Mouse (Mus musculus): ENCODE data around the gene Tbc1d14.

Gene Tbc1d14

DNA sequence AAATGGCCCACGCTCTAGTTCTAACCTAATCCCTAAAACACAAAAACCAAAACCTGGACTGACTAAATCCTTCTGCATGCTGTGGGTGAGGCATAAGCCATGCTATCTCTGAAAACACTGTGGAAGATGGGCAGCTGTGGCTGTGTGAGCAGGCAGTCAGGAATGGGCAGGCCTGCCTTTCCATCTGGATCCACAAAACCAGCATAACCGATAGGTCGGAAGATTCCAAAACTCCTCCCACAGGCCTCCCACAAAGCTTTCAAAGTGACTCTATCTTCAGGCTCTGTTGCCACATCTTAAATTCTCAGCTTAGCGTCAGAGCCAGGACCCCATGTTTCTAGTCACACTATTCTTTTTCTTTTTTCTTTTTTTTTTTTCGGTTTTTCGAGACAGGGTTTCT, 99.2 kb downstream of the Tbc1d14 start:
- no peak for DNase-seq

DNA sequence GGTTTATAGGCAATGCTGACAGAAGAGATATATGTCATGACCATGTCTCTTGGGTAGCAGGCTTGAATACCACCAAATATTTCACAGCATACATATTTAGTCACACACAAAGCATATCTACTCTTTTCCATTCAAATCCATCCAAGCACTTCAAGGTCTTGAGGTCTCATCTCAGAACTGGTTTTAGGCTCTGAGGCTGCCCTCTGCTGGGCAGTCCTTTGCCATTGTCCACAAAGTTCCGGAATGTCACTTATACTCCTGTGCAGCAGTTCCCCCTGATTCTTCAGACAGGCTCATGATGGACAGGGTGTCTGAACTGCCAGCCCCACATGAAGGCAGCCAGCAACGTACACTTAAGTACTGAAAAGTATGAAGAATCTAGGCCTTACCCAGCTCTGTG, 103.9 kb downstream of the Tbc1d14 start:
- DNase-seq: no peak

DNA sequence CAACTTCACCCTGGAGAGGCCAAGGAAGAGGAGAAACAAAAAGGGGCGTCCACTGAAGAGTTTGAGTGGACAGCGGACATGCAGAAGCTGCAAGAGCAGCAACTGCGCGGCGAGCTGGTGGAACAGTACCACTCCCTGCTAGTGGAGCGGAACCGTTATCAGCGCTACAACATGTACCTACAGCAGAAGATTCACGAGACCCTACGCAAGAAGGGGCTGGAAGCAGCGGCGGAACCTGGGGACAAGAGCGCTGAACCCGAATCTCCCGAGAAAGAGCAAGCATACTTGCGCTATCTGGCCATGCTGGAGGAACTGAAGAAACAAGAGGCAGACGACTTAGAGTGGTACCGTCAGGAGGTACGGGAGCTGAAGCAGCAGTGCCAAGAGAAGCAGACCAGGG, 107.8 kb downstream of the Tbc1d14 start:
- DNase-seq: no peak

DNA sequence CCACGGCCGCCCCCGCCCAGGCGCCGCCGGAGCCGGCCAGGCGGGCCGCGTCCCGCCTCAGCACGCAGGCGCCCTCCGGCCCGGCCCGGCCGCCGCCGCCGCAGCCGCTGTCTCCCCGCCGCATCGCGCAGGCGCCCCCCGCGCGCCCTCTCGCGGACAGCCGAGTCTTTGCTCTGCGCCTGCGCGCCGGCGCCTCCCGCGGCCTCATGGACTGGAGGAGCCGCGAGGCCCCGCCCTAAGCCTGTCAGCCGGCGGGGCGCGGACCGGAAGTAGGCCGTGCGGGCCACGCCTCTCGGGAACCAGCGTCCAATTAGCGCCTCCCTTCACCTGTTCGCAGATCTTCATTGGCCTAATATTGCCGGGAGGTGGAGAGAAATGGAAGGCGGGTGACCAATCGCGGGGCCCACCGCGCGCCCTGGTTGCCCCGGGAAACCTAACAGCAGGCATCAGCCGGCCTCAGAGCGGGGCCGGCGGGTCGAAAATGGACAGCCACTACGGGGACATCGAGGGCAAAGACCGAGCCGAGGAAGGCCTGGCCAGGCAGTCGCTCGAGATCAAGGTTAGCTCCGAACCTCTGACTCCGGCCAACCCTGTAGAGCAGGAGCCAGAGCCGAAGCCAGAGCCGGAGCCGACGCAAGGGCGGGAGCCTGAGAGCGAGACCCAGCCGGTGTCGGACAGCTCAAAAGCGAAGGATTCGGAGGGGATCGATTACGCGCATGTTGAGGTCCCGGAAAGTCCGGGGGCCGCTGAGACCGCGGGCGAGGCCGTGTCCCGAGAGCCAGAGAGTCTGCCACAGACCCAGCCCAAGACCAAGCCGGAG, 108.7 kb downstream of the Tbc1d14 start, which contains the start of the genes Tada2b and Ccdc96:
TSS of gene Tada2b (minus strand) at position 115 of the 820 bp plus-strand sequence.
TSS of gene Ccdc96 (plus strand) at position 418 of the 820 bp plus-strand sequence.
- DNase-seq: peak; percentile 99

DNA sequence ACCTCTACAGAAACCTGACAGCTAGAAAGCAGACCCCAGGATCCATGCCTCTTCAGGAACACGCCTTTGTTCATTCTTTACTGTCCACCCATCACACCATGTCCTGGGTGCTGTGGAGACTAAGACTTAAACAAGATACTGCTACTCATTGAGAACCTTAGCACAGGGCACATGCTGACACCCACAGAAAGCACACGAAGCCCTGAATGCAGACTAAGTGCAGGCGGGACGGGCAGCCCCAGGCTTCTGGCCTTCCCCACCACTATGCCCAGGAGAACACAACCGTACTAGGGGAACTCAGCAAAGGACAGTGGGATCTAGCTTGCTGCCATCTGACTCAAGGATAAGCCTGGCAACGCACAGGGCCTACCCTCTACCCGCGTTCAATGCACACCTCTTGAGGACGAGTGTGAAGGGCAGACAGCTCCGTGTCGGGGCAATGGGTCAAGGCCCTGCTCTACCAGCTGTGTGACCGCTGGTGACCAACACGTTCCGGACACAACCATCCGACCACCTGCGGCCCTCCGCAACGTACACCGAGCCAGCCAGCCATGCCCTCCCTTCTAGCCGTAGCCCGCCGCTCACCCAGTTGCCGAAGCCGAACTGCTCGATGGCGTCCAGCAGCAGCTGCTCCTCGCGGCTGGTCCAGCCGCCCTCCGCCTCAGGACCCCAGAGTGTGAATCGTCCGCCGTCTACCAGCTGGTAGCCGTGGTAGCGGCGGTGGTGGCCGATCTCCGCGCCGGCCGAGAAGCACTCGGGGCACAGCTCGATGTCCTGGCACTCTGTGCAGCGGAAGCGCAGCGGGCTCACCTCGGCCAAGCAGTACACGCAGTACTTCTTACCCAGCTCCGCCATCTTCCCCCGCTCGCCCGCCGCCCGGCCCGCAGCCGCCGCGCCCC, 109.6 kb downstream of the Tbc1d14 start:
- DNase-seq: peak; percentile 58

DNA sequence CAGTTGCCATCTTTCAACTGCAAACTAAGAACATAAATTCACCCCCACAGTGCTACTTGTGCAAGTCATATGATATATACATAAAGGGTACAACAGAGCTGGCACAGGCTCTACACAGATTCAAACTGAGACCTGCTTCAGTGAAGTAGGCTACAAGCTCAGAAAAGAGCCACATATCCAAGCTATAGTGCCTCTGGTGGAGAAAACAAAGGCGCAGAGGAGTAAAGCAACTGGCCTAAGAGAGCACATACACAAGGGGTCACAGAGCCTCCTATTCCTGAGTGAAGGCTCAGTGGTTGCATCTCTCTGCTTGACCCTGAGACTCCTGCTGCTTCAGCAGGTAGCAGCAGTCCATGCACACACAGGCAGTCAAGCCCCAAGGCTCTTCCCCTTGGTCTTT, 112.0 kb downstream of the Tbc1d14 start:
- DNase-seq: no peak

DNA sequence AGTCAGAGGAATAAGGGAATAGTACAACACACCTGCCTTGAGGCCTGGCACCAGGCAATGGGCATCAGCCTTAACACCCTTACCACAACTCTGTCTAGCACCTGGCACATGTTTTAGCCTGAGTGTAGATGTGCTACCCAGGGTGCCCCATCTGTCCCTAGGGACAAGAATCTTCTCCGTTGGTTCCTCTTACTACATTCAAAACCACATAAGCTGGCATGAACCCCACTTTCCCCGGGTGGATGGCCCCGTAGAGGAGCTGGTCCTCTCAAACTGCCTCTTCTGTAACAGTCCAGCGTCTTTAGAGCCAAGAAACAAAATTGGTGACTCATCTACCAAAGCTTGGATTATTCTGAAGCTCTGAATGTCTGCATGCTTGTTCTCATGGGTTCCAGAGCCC, 112.7 kb downstream of the Tbc1d14 start:
- DNase-seq: no peak

DNA sequence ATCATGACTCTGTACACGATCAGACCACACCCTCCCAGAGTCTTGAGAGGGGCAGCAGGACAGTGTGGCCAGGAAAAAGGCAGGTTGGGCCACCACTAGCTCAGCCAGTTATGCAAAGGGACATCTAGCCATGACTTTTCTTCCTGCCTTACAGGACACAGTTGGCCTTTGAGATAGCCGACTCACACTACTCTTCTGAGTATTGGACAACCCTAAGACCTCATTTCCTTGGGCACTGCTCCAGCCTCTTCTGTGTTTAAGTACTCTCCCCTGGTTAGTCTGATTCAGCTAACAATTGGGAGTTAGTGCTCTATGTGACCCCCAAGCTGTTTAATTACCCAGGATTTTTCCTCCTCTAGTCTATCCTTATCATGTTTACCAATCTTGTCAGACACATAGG, 113.3 kb downstream of the Tbc1d14 start:
- DNase-seq: no peak

DNA sequence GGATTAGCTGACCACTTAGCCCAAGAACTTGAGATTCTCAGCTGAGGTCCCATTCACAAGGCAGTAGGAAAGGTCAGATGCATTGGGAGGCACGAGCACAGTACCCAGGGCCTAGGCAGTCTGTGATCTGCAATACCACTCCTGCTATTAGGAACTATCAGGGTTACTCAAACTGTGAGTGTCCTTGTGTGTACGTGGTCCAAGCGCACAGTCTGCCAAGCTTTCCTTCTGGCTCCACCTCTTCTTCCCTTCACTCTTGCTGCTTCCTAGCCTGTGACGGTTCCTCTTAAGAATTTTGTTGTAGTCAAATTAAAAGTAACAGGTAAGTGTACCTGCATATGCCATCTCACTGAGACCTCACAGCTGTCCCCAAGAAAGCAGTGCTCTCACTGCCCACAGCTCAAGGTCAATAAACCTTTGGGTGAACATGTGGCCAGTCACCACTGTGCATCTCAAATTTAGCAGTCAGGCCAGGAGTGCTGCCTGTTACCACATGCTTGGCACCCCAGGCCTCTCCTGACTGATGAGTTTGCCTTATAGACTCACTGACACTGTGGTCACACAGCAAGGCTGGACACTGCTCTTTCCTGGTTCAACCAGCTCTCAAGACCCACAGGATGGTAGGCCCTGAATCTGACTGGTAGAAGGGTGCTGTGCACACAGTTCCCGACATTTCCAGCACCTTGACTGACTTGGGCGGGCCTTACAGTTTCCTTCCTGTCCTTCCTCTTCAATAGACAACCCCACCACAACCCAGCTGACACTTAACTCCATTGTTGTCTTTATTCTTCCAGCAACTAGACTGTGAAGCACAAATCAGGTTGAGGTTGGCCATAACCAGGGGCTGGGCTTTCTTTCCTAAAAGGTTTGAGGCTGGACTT, 114.3 kb downstream of the Tbc1d14 start:
- no peak for DNase-seq

DNA sequence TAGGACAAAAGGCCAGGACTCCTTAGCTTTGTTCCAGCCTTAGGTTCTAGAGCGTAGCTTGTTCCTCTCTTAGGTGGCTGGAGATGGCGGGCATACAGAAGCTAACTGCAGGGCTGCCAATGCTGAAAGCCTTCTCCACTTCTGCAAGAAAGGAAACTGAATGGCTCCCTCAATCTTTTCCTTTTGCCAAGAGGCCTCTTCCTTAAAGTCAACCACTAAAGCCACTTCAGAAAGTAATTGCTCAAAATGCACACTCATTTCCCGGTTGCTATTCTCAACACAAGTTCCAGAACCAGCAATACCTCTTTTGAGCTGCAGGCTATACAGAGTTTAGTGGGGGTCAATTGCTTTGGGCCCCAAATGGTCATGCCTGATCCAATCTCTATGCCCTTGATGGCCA, 115.6 kb downstream of the Tbc1d14 start:
- no peak for DNase-seq

DNA sequence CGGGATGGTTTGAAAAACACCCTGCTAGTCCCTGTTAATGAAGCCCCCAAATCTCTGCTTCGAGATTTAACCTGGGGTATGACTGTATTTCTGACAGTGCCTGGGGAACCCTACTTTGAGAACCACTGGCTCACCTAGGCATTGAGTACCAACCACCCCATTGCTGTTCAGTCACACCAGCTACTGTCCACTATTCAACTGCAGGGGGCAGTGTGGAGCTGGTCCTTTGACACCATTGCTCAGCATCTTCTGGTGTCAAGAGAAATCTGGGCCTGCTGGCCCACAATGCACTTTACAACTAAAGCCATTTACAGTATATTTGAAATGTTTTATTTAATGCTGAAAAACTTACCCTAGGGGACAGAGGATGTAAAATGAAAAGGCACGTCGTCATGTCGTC, 118.8 kb downstream of the Tbc1d14 start:
- peak; percentile 74 for DNase-seq

DNA sequence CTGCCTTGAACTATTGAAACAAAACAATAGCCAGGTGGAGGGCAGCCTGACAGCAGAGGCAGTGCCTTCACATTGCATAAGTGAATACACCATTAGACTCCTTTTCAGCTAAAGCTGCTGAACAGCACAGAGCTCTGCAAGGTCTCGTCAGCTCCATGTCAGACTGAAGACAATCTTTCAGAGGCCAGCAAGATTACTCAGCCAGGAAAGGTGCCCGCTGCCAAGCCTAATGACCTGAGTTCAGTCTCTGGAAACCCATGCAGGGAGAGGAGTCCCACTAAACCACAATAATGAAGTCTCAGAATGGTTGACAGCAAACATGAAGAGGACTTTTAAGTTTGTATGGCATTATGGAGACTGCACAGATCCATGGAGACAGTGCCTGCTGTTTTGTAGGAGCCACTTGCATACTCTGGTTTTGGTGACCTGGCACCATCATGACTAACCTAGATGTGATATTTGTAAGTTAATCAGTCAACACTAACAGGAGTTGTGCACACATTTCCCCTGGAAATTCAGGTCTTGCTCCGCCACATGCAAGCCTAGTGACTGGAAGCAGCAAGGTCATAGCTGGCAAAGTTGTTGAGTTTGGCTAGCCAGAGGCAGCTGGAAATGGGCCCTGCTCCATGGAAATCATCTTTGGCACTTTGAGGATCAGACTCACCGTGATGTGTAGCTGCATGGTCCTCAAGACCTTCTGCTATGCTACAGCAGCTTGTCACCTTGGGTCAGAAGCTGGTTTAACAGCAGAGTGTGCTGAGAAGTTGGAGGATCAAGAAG, 120.0 kb downstream of the Tbc1d14 start:
- DNase-seq: no peak

DNA sequence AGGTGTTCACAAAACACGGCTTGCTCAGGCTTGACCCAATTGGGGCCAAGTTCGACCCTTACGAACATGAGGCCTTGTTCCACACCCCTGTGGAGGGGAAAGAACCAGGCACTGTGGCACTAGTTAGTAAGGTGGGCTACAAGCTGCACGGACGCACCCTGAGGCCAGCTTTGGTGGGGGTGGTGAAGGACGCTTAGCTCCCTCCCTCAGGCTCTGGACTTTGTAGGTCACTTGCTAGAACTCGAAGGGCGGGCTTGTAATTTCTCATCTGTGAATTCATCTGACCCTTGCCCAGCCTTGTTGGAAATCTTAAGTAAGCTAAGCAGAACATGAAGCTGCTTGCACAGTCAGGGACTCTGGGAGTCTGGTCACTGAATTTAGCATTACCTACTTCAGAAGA, 121.9 kb downstream of the Tbc1d14 start:
- no peak for DNase-seq

DNA sequence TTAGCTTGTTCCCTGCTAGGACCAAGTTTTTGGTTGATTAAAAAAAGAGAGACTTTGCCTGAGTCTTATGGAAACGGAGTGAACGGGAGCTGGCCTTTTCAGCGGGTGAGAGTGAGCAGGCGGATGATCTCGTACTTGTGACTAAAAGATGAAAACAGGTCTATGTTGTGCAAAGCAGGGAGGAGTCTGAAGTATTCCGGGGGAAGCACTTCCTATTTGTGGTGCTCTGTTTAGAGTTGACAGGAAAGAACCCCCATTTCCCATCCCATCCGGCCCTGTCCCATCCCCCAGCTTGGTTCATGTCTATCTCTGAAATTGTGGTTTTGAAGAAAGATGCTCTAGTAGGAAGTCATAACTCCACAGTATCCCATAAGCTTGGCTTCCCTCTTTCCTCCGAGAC, 127.2 kb downstream of the Tbc1d14 start:
- no peak for DNase-seq

DNA sequence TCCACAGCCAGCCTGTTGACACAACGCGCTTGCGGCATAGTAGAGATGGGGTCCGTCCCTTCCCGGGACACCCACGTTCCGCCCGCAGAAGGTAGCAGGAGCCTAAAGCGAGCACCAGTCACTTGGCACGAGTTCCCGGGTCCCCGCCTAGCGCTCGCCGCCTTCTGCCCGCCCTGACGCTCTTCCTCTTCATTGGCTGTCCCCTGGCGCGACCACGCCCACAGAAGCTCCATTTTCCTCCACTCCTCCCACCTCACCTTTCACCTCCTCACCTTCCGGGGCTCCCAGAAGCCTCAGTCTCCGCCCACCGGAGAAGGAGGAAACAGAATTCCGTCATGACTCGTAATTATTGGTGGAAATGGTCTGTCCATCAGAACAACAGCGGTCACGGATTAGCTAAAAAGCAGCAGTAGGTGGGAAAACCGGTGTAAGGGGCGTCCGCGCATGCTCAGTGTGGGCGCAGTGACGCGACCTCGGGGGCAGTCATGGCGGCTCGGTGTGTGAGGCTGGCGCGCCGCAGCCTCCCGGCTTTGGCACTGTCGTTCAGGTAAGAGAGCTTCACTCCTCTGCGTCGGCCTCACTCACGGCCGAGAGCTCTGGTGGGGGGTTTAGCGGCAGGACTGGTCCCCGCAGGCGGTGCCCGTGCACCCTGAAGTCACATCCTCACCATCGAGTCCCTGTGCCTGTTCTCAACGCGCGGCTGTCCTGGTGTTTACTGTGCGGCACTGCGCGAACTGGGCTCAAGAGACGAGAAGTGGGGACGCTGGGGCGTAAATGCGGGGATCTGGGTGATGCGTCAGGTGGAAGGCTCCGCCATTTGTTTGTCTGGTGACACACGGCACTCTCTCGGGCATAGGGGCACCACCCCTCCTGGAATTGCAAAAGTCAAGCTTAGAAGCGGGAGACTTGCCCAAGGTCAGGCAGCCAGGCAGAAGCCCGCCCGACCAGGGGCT, 128.1 kb downstream of the Tbc1d14 start, which contains the start of gene Grpel1:
TSS of gene Grpel1 (plus strand) at position 290 of the 953 bp plus-strand sequence.
- DNase-seq: peak; percentile 100

DNA sequence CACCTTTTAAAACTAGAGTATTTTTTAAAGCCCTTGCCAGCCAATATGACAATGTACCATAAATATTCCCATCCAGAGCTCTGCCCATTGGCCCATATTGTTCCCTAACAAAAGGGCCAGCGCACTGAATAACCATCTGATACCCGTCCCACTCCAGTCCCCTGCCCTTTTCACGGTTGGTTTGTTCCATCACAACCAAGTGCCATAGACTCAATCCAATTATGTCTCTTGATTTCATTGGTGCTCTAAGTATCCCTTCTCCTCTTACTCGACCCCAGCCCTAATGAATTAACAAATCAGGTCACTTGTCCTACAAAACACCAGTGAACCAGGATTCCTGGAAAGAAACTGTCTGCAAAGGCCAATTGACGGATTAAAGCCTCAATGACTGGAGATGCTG, 129.7 kb downstream of the Tbc1d14 start:
- no peak for DNase-seq

DNA sequence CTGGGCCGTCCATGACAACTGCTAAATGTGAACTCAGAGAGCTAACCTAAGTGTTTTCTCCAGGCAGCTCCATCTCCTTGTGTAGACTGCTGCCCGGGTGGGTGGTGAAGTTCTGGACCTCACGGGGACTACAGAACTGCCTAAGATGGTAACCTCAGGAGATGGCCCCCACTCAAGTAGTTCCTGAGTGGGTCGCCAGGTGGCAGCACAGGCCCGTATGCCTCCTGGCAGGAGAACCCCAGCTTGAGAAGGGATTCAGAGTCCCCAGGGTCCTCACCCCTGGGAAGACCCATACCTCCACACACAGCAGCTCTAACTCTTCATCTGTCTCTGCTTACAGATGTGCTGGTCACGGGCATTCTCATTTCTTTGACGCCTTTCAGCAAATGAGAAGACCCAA, 130.3 kb downstream of the Tbc1d14 start:
- DNase-seq: peak; percentile 80

DNA sequence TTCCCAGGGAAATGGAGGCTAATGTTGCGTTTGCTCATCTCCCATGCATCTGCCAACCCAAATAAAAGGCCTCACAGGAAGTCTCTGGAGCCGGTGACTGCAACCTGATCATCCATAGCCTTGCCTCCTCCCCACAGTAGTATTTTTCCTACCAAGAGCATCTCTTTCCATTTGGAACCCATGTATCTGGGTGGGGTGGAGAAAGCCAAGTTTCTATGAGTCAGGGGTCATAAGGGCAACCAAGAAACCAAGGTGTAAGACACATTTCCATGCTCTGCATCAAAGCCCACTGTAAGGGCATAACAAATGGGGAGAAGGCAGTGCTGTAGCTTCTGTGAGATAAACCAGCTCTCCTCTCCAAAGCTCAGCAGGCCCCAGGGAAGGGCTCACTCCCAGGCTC, 131.8 kb downstream of the Tbc1d14 start:
- peak; percentile 2 for DNase-seq

DNA sequence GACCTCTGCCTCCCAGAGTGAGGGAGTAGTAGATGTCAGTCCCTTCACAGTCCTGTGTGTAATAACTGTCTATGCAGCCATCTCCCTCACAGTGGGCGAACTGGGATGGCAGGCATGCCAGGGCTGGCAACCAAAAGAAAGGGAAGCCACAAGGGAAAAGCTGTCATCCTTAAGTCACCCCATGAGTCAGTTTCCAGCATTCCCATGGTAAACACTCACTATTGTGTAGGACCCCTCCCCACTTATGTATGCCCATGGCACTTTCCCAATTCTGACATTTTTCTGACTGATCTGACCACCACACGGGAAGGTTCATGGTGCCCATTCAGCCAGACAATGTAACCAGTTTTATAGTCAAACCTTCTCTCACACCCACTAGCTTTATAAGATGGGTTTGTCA, 132.4 kb downstream of the Tbc1d14 start:
- DNase-seq: peak; percentile 7

DNA sequence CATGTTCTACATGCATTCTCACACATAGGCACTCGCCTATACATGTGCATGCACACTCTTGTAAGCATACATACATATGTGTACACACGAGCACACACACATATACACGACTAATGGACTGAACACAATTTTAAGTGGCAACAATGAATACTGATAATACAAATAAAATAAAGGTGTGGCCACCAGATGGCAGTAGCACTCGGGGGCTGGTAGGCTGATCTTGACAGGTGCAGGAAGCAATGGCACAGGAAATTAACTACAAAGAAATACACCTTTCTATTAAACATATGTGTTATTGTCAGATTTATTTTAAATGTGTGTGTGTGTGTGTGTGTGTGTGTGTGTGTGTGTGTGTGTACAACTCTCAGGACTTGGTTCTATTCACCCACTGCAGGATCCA, 134.2 kb downstream of the Tbc1d14 start:
- peak; percentile 67 for DNase-seq

DNA sequence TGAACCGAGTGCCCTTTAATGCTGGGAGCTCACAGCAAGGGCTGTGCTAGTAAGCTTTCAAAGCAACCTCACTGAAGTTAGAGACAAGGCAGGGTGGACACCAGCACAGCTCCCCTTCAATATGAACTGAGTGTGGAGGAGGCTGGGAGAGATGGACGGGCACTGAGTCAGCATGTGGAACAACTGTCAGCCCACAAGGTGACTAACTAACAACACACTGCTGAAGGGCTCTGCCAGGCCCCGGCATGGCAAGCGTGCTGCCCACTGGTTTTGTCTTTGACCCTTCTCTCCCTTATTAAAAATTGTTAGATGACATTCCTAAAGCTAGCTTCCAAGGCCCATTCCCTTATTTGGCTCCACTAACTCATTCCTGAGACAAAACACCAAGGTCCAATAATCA, 135.4 kb downstream of the Tbc1d14 start:
- no peak for DNase-seq
